Mouse (Mus musculus) kidney, embryonic 15.5 days (tissue): ENCODE data around the gene Palm2. TPM values are rescaled to one million over a fixed set of nuclear protein-coding genes. Genes with fewer than 3 reads are reported as not detected.

Experiments used
- ATAC-seq: fragments of 200-750 bp; cut with Nextera tagmentation; replicated peaks from 2 replicates; pipeline ENCODE4 v1.8.0; 2017; ENCODE audit warnings: moderate TSS enrichment; ENCODE audit not compliant: low FRiP score
- H3K27ac ChIP-seq: fragments of 300-500 bp; sonication (generic); 2 replicates; pipeline ENCODE4 v1.5.1; 2015; ENCODE audit warnings: mild to moderate bottlenecking, inconsistent platforms
- H3K27me3 ChIP-seq: fragments of 300-500 bp; sonication (generic); 2 replicates; pipeline ENCODE4 v1.6.1; 2015; ENCODE audit warnings: inconsistent platforms
- H3K36me3 ChIP-seq: fragments of 300-500 bp; sonication (generic); 2 replicates; pipeline ENCODE4 v1.6.1; 2015; ENCODE audit warnings: inconsistent platforms
- H3K4me1 ChIP-seq: fragments of 300-500 bp; sonication (generic); 2 replicates; pipeline ENCODE4 v1.6.1; 2015; ENCODE audit warnings: inconsistent platforms
- H3K4me2 ChIP-seq: fragments of 300-500 bp; sonication (generic); 2 replicates; pipeline ENCODE4 v1.6.1; 2015; ENCODE audit warnings: moderate library complexity, mild to moderate bottlenecking, inconsistent platforms
- H3K4me3 ChIP-seq: fragments of 300-500 bp; sonication (generic); replicated peaks from 2 replicates; pipeline ENCODE4 v1.5.1; 2015; ENCODE audit warnings: mild to moderate bottlenecking, inconsistent platforms
- H3K9ac ChIP-seq: fragments of 300-500 bp; sonication (generic); 2 replicates; pipeline ENCODE4 v1.6.1; 2015; ENCODE audit warnings: mild to moderate bottlenecking, inconsistent platforms
- H3K9me3 ChIP-seq: fragments of 300-500 bp; sonication (generic); replicated peaks from 2 replicates; pipeline ENCODE4 v1.6.1; 2016; ENCODE audit warnings: inconsistent platforms
- WGBS: fragments of 180-500 bp; shearing (Covaris S2); methylation state at CpG from one replicate; pipeline ENCODE4 v1.1.7; 2015; ENCODE audit warnings: mixed read lengths; 5-methylcytosine and 5-hydroxymethylcytosine counted together
- polyA plus RNA-seq: library from polyadenylated mRNA; unstranded; fragments of >200 nt; fragmentation: Nextera tagmentation; extraction: Ambion mirVana; gene quantifications from 2 replicates; pipeline ENCODE4 v1.2.1, GENCODE M21; 2015

Gene Palm2
- polyA plus RNA-seq, 1 experiment from 2014 or later = 1.9 TPM

DNA sequence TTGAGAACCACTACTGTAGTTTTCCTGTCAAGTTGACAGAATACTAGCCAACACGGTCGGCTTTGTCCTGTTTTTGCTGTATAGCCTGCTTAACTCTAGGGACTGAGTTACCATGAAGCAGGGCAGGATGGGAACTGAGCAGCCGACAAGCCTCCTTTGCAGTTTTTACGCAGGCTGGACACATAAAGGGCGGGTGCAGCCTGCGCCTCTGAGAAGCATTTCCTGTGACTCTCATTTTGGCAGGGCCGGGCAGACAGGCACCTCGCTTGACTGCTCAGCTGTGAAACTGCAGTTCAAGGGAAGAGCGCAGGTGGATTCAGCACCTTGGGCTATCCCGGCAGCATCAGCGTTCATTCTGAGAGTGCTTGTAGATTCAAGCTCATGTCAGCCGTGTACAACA, 247.5 kb downstream of the Palm2 start:
- peak overlapping the region; percentile 39 for H3K4me2 ChIP-seq
- H3K4me3 ChIP-seq = no peak overlapping the region
- no peak overlapping the region for H3K9ac ChIP-seq
- 30% methylated on average over 12 of the region's 12 CpGs for WGBS
- no peaks in the 10 kb centered on the region for H3K36me3 ChIP-seq
- ATAC-seq = peak; percentile 91
- no peaks in the 10 kb centered on the region for H3K9me3 ChIP-seq
- peak overlapping the region; percentile 38 for H3K27ac ChIP-seq
- H3K4me1 ChIP-seq = peaks cover 25% of the 10 kb centered on the region
- no peaks in the 10 kb centered on the region for H3K27me3 ChIP-seq

DNA sequence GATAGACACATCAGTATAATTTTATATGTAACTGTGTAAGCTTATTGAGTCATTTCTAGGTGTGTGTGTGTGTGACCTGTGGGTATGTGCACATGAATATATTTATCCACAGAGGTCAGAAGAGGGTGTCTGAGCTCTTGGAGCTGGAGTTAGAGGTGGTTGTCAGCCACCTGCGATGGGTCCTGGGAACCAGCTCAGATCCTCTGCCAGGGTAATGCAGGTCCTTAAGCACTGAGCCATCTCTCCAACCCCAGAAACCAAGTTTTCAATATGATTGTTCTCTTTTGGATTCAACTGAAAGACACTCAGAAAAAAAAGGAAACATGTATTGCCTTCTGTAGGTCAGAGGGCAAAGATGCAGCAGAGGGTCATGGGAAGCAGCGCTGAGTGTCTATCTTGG, 248.3 kb downstream of the Palm2 start:
- H3K4me2 ChIP-seq = no peak overlapping the region
- H3K27me3 ChIP-seq = no peaks in the 10 kb centered on the region
- H3K27ac ChIP-seq = no peak overlapping the region
- 93% methylated on average over 2 of the region's 2 CpGs for WGBS
- H3K9me3 ChIP-seq = no peaks in the 10 kb centered on the region
- peaks cover 25% of the 10 kb centered on the region for H3K4me1 ChIP-seq
- ATAC-seq = no peak
- no peak overlapping the region for H3K9ac ChIP-seq
- no peaks in the 10 kb centered on the region for H3K36me3 ChIP-seq
- H3K4me3 ChIP-seq = no peak overlapping the region

DNA sequence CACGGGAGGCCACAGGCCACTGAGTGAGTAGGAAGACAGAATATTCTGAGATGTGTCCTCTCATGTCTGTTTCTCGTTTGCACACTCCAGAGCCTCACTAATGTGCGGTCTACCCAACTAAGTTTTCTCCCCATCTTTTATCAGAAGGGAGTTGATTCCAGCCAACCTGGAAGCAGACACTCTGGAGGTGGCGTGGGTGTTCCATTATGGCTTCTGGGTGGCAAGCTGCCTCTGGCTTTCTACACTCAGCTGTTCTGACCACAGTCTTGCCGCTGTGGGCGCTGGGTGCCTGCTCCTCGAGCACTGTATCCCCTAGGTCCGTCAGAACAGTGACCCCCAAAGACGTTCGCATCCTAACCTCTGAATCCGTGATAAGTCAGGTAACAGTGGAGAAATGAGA, 248.9 kb downstream of the Palm2 start:
- H3K36me3 ChIP-seq = no peaks in the 10 kb centered on the region
- H3K27ac ChIP-seq = no peak overlapping the region
- no peak overlapping the region for H3K9ac ChIP-seq
- H3K4me3 ChIP-seq = no peak overlapping the region
- no peaks in the 10 kb centered on the region for H3K9me3 ChIP-seq
- 88% methylated on average over 11 of the region's 11 CpGs for WGBS
- no peak for ATAC-seq
- H3K4me1 ChIP-seq = peaks cover 25% of the 10 kb centered on the region
- no peak overlapping the region for H3K4me2 ChIP-seq
- H3K27me3 ChIP-seq = no peaks in the 10 kb centered on the region

DNA sequence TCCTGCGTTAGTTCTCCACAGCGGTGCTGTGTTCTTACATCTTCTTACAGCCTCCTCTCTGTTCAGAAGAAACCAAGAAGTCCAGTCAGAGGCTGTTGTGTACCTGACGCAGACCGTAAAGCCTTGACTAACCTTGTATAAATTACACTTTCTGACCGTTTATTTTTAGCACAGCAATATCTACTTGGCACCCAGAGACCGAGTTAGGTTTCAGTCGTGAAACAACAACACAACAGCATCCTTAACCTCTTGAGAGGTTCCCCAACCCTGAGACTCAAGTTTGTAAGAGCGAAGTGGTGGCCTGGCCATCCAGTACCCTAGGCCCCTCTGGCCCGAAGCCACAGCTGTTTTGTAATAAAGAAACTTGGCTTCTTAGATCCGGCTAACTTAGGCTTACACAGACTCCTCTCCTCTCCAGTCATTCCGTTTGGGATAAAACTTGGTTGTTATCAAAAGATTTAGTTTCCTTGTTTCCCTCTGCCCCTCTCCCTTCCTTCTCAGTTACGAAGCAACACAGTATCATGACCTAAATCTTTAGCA, 250.7 kb downstream of the Palm2 start:
- no peak for ATAC-seq
- no peaks in the 10 kb centered on the region for H3K9me3 ChIP-seq
- WGBS = 43% methylated on average over 12 of the region's 12 CpGs
- no peaks in the 10 kb centered on the region for H3K27me3 ChIP-seq
- no peak overlapping the region for H3K4me2 ChIP-seq
- H3K27ac ChIP-seq = peak overlapping the region; percentile 2; the same call in 1 of the 2 replicates
- H3K36me3 ChIP-seq = no peaks in the 10 kb centered on the region
- no peak overlapping the region for H3K9ac ChIP-seq
- H3K4me1 ChIP-seq = peaks cover 25% of the 10 kb centered on the region
- H3K4me3 ChIP-seq = no peak overlapping the region

DNA sequence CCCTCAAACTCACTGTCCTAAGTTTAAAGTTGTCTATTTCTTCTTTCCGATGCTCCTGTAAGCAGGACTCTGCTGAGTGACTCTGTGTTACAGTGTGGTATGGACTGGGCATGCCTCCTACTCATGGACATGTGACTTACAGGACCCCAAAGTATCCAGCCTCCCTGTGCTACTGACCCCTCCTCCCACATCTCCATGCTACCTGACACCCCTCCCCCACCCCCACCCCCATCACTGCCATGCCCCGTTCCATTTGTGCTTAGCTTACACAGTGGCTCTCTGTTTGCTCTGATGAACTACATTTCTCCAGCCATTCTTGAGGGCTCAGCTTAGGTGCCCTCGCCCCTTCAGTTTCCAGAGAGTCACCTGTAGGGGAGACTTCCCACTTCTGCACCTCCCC, 252.7 kb downstream of the Palm2 start:
- 64% methylated on average over 3 of the region's 3 CpGs for WGBS
- Histone ChIP-seq H3K9me3 (no peaks in the 10 kb centered on the region), H3K27me3 (no peaks in the 10 kb centered on the region), H3K4me3 (no peak overlapping the region), H3K36me3 (no peaks in the 10 kb centered on the region), H3K4me2 (no peak overlapping the region), H3K27ac (no peak overlapping the region), H3K9ac (no peak overlapping the region), H3K4me1 (peaks cover 19% of the 10 kb centered on the region)
- ATAC-seq = no peak

DNA sequence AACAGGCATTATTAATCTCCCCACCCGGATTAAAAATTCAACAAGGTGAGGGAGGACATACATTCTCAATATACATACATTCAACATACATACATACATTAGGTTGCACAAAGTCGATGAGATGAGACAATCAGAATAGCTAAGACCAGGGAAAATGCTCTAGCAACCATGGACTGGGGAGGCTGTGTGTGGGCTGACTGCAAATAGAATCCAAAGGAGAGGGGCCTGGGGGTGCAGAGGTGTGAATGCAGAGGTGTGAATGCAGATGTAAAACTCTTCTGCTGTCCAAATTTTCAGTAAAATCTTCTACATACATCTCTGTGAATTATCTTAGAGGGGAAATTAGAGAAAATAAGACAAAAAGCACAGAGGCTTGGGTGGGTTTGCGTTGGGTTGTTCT, 253.5 kb downstream of the Palm2 start:
- H3K9me3 ChIP-seq = no peaks in the 10 kb centered on the region
- H3K4me1 ChIP-seq = peaks cover 16% of the 10 kb centered on the region
- WGBS = 87% methylated on average over 3 of the region's 3 CpGs
- H3K27me3 ChIP-seq = no peaks in the 10 kb centered on the region
- H3K4me3 ChIP-seq = no peak overlapping the region
- H3K4me2 ChIP-seq = no peak overlapping the region
- no peak overlapping the region for H3K27ac ChIP-seq
- ATAC-seq = no peak
- H3K9ac ChIP-seq = no peak overlapping the region
- H3K36me3 ChIP-seq = no peaks in the 10 kb centered on the region

DNA sequence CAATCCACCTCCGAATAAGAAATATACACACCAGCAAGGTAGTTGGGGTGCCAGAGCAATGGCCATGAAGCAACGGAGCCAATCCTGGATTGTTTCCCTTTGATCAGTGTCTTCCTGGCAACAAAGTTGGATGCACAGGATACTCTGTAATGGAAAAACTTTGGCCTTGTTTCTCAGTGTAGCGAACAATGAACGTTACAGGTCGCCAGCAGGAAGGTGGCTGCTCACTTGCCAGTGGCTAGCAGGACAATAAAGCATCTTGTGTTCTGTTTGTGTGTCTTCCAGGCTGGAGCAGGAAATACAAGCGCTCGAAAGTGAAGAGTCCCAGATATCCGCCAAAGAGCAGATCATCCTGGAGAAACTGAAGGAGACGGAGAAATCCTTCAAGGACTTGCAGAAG, 254.1 kb downstream of the Palm2 start:
- Histone ChIP-seq H3K9me3 (no peaks in the 10 kb centered on the region), H3K4me3 (no peak overlapping the region), H3K4me2 (no peak overlapping the region), H3K9ac (no peak overlapping the region), H3K27me3 (no peaks in the 10 kb centered on the region), H3K27ac (no peak overlapping the region), H3K4me1 (peaks cover 16% of the 10 kb centered on the region), H3K36me3 (no peaks in the 10 kb centered on the region)
- ATAC-seq = no peak
- WGBS = 79% methylated on average over 9 of the region's 9 CpGs

DNA sequence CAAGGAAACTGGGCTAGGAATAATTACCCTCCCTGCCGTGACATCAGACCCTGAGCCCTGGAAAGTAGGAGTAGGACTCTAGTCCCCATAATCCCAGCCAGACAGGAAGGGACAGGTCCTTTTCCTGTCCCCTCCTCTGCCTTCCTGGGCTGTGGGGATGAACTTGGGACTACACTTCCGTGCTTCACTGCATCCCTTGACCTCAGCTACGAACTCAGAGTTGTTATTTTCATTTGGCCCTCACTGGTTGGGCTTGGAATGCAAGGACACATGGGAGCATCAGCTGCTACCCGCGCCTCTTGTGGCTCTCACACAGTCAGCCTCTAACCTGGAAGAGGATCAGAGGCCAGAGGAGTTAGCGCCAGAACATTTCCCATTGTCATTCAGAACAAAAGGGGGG, 256.0 kb downstream of the Palm2 start:
- H3K27ac ChIP-seq = no peak overlapping the region; the same call in 1 of the 2 replicates
- ATAC-seq = no peak
- WGBS = 64% methylated on average over 6 of the region's 6 CpGs
- no peak overlapping the region for H3K4me3 ChIP-seq
- no peaks in the 10 kb centered on the region for H3K36me3 ChIP-seq
- peaks cover 8% of the 10 kb centered on the region for H3K4me1 ChIP-seq
- no peaks in the 10 kb centered on the region for H3K27me3 ChIP-seq
- no peak overlapping the region for H3K9ac ChIP-seq
- H3K9me3 ChIP-seq = no peaks in the 10 kb centered on the region
- no peak overlapping the region for H3K4me2 ChIP-seq

DNA sequence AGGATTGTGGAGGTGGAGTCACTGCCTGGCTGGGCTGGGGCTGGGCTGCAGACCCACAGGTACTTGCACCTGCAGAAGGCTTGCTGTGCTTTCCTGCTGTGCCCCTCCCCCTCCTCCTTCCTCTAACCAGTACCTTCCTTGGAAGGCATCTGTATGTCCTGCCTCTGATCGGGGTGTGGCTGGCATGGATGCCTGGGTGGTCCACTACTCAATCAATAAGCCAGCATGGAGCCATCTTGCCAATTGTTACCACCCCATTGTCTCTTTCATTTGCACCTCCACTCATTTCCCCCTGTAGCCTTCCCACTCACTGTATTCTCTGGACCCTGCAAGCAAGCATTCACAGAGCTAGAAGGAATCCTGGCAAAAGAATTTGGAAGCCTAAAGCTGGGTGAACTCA, 256.8 kb downstream of the Palm2 start:
- Histone ChIP-seq H3K9me3 (no peaks in the 10 kb centered on the region), H3K27me3 (no peaks in the 10 kb centered on the region), H3K27ac (no peak overlapping the region), H3K36me3 (no peaks in the 10 kb centered on the region), H3K9ac (no peak overlapping the region), H3K4me3 (no peak overlapping the region), H3K4me1 (peaks cover 3% of the 10 kb centered on the region), H3K4me2 (no peak overlapping the region)
- 86% methylated on average over 1 of the region's 1 CpGs for WGBS
- ATAC-seq = no peak

DNA sequence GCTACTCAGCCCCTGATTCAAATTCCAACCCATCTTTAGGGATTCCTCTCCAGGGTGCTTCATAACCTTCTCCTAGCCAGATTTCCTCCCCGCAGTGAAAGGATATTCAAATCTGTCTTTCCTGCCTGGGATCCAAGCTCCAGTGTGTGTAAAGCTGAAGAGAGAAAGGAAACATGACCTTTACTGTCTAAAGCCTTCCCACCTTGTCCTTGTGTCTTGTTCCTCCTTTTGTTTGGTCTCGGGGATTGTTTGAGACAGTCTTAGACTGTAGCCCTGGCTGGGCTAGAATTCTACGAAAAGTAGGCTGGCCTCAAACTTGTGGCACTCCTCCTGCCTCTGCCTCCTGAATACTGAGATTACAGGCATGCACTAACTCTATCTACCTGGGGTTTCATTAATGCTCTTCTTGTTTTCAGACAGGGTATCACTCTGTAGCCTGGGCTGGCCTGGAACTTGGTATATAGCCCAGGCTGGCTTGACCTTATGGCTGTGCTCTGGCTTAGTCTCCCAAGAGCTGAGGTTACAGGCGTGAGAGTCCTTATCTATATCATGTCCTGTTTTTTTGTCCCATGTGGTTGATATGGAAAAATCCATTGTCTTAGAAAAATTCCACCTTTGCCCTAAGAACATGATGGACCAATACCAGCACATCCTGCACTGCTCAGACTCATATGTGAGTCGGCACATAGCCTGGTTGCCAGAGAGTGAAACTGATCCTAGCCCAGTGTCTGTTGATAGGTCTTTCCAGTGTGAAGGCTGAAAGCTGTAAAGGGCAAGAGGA, 260.5 kb downstream of the Palm2 start:
- Histone ChIP-seq H3K4me1 (peaks cover 3% of the 10 kb centered on the region), H3K27me3 (no peaks in the 10 kb centered on the region), H3K27ac (no peak overlapping the region), H3K9ac (no peak overlapping the region), H3K4me3 (no peak overlapping the region), H3K9me3 (no peaks in the 10 kb centered on the region), H3K4me2 (no peak overlapping the region), H3K36me3 (no peaks in the 10 kb centered on the region)
- 74% methylated on average over 5 of the region's 5 CpGs for WGBS
- ATAC-seq = no peak

DNA sequence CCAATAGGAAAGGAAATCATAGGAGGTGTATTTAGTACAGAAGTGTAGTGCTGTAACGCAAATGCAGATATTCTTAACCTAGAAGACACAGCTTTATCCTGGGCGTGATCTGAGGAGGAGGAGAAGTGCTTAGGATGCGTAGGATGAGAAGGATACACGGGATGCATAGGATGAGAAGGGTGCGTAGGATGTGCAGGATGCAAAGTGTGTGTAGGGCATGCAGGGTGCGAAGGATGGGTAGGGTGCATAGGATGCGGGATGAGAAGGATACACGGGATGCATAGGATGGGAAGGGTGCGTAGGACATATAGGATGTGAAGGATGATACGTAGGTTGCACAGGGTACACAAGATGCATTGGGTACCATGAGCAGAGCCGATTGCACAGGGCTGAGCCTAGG, 262.9 kb downstream of the Palm2 start:
- no peaks in the 10 kb centered on the region for H3K27me3 ChIP-seq
- H3K9me3 ChIP-seq = no peaks in the 10 kb centered on the region
- no peak overlapping the region for H3K4me2 ChIP-seq
- H3K36me3 ChIP-seq = no peaks in the 10 kb centered on the region
- ATAC-seq = no peak
- no peak overlapping the region for H3K4me3 ChIP-seq
- no peak overlapping the region for H3K27ac ChIP-seq
- WGBS = 95% methylated on average over 11 of the region's 11 CpGs
- no peak overlapping the region for H3K9ac ChIP-seq
- H3K4me1 ChIP-seq = no peaks in the 10 kb centered on the region

DNA sequence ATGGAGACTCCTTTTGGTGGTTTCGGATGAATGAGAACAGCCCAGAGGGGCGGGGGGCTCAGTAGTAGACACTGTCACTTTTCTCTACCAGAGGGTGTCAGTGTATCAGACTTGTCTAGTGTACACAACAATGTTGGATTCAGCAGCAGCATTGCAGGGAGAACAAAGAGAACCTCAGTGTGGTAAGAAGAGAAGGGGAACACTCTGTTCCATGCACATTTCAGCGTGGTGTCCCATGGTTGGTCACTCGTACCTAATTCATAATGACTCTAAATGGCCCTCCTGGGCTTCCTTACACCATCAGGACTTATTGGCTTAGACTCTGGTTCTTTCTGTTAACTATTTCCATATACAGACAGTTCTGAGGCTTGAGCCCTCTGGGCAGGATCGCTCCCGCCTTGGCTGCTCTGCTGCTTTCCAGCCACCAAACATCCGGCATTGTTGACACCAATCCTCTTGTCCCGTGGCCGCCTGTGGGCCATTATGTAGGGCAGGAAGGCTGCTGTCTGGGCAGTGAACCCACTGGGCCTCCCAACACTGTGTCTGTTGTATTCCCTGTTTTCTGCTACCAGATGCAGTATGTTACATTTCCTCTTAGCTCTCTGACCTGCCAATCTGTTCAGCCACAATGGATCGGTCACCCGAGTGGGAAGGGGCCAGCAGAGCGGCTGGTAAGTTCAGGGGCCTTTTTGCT, 264.0 kb downstream of the Palm2 start:
- H3K9me3 ChIP-seq = no peaks in the 10 kb centered on the region
- no peaks in the 10 kb centered on the region for H3K36me3 ChIP-seq
- H3K27ac ChIP-seq = no peak overlapping the region
- H3K4me2 ChIP-seq = no peak overlapping the region
- WGBS = 84% methylated on average over 12 of the region's 12 CpGs
- H3K4me3 ChIP-seq = no peak overlapping the region
- no peaks in the 10 kb centered on the region for H3K4me1 ChIP-seq
- no peaks in the 10 kb centered on the region for H3K27me3 ChIP-seq
- no peak overlapping the region for H3K9ac ChIP-seq
- ATAC-seq = no peak
